Mouse (Mus musculus) cerebellum, adult 2 months (tissue): ENCODE measurements around the gene Mylk3. TPM values are rescaled to one million over a fixed set of nuclear protein-coding genes. Genes with fewer than 3 reads are reported as not detected.

ENCODE experiments used
- DNase-seq, 2 experiments: peaks; one replicate each; pipeline ENCODE4 v3.0.0; 2021
- H3K27ac ChIP-seq: fragments of 200-500 bp; 2 replicates; pipeline ENCODE4 v1.5.1; 2012; ENCODE audit warnings: low read length, control low read depth, inconsistent platforms; ENCODE audit not compliant: insufficient read depth
- H3K27me3 ChIP-seq: fragments of 200-500 bp; 2 replicates; pipeline ENCODE4 v1.6.1; 2012; ENCODE audit warnings: inconsistent platforms, mild to moderate bottlenecking, low read length, moderate library complexity; ENCODE audit not compliant: control insufficient read depth, insufficient read depth
- H3K4me1 ChIP-seq: fragments of 200-500 bp; 2 replicates; pipeline ENCODE4 v1.6.1; 2011; ENCODE audit warnings: low read length; ENCODE audit not compliant: control insufficient read depth, insufficient read depth
- H3K4me3 ChIP-seq: fragments of 200-500 bp; replicated peaks from 2 replicates; pipeline ENCODE3; 2011; ENCODE audit warnings: mild to moderate bottlenecking, low read depth, low read length, control low read depth; ENCODE audit not compliant: insufficient read depth
- CTCF ChIP-seq: fragments of 200-500 bp; IDR thresholded peaks from 2 replicates; pipeline ENCODE4 v1.5.1; 2011; ENCODE audit warnings: low read depth, mild to moderate bottlenecking, control low read depth, low read length, moderate library complexity, borderline replicate concordance; ENCODE audit not compliant: insufficient read depth
- POLR2A ChIP-seq: fragments of 200-500 bp; IDR thresholded peaks from 2 replicates; pipeline ENCODE4 v1.6.1; 2011; ENCODE audit warnings: low read length, control low read depth, borderline replicate concordance; ENCODE audit not compliant: insufficient read depth
- WGBS: fragments of 180-500 bp; shearing (Covaris S2); methylation state at CpG from one replicate; pipeline ENCODE4 v1.1.7; 2018; 5-methylcytosine and 5-hydroxymethylcytosine counted together
- polyA plus RNA-seq: library from polyadenylated mRNA; depleted of rRNA; stranded (reverse); fragments of >200 nt; gene quantifications from 2 replicates; pipeline ENCODE4 v1.2.3, GENCODE M21; 2012

The Mylk3 gene
- polyA plus RNA-seq, 1 experiment: 0.08 TPM

DNA sequence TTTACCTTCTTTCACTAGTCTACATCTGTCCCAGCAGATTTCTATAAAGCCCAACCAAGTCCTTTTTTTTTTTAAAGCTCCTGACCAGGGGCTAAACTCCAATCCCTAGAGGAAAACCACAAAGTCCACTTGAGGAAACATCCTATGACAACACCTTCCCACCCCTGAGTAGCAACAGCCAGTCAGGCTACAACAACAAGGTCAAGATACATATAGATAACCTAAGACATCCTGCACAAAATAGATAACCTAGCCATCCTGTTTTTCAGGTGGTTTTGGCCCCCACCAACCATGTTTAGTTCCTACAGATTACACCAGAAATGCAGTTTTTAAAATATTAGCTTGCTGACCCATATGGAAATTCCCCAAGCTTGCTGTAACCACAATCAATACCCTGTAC lies 51.0 kb downstream of the Mylk3 start:
- no peak for DNase-seq
- H3K27ac ChIP-seq: no peak overlapping the region
- H3K4me3 ChIP-seq: no peak overlapping the region
- no peaks in the 10 kb centered on the region for H3K4me1 ChIP-seq
- TF ChIP-seq CTCF (no peak), POLR2A (no peak)
- H3K27me3 ChIP-seq: no peaks in the 10 kb centered on the region

DNA sequence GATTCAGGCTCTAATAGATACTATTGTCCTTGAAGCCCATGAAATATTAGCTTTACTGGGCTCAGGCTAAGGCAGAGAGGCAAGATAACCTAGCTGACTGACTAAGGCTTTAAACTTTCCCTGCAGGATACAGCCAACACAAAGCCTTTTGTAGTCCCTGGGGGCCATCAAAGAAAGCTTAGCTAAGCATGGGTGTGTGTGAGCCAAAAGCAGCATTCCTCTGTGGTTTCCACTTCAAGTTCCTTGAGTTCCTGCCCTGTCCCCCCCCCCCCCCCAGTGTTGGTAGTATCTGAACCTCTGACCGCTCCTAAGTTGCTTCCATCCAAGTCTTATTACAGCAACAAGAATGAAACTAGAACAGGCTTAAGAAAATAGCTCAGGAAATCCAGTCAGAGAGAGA lies 56.6 kb downstream of the Mylk3 start:
- Histone ChIP-seq H3K27ac (no peak overlapping the region), H3K4me3 (no peak overlapping the region), H3K27me3 (no peaks in the 10 kb centered on the region), H3K4me1 (no peaks in the 10 kb centered on the region)
- no peak for DNase-seq
- 80% methylated on average over 1 of the region's 1 CpGs for WGBS
- TF ChIP-seq POLR2A (no peak), CTCF (no peak)

DNA sequence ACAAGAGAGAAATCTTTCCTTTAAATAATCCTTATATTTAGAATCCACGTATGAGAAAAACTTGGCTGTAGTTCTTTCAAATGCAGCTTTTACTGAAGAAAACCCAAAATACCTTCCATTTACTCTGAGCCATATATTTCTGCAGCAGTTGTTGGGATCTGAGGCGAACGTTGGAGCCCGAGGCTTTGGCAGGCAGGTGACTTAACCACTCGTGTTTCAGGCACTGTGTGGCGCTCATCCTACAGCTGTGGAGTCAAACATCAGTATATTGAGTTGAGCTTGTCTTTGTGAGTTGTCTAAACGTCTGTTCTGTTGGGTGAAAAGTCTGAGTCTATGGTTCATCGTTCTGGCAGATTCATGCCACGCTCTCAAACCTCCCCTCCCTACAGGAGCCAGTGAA lies 59.1 kb downstream of the Mylk3 start:
- H3K4me3 ChIP-seq: no peak overlapping the region
- H3K27ac ChIP-seq: no peak overlapping the region
- 68% methylated on average over 9 of the region's 9 CpGs for WGBS
- no peak for DNase-seq
- no peaks in the 10 kb centered on the region for H3K4me1 ChIP-seq
- H3K27me3 ChIP-seq: no peaks in the 10 kb centered on the region
- no peak for TF ChIP-seq POLR2A
- no peak for TF ChIP-seq CTCF

DNA sequence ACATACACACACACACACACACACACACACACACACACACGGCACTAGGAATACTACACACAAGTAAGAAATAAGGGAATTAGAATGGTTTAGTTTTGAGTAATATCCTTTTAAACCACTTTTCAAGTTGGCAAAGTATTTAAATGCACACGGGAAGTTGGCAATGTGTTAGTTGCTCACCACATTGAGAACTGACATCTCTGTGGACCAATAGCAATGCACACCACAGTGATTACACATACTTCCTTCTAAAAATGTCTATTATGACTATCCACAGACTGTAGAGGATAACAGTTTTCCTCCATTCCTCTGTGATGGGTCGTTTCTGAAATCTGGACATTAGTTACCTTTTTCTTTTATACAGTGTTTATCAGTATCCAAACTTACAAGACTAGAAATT lies 63.1 kb downstream of the Mylk3 start:
- H3K4me3 ChIP-seq: no peak overlapping the region
- no peak for TF ChIP-seq POLR2A
- no peak for TF ChIP-seq CTCF

DNA sequence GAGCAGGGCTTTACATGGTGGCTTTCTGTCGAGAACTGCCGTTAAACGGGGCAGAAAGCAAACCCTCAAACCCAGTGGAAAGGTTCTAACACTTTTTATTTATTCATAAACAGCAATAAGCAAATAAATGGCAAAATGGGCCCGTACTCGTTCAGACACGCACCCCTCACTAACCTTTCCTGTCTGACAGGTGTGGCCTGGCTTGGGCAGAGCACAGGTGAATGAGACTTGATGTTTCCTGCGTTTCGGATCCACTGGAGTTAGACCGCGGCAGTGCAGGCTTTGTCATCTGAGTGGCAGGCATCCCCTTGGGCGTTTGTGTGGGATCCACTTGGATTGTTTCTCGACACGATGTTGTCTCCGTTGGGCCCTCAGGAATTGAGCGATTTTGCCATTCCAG lies 64.2 kb downstream of the Mylk3 start:
- TF ChIP-seq POLR2A (no peak), CTCF (no peak)
- H3K4me3 ChIP-seq: no peak overlapping the region
- WGBS: 88% methylated on average over 15 of the region's 15 CpGs
- DNase-seq: no peak
- H3K27me3 ChIP-seq: no peaks in the 10 kb centered on the region
- no peaks in the 10 kb centered on the region for H3K4me1 ChIP-seq
- no peak overlapping the region for H3K27ac ChIP-seq

More for the DNA sequence above, 63.1 kb downstream of the Mylk3 start:
- H3K27ac ChIP-seq: no peak overlapping the region
- H3K27me3 ChIP-seq: no peaks in the 10 kb centered on the region
- H3K4me1 ChIP-seq: no peaks in the 10 kb centered on the region
- WGBS: 73% methylated on average over 3 of the region's 3 CpGs
- no peak for DNase-seq

DNA sequence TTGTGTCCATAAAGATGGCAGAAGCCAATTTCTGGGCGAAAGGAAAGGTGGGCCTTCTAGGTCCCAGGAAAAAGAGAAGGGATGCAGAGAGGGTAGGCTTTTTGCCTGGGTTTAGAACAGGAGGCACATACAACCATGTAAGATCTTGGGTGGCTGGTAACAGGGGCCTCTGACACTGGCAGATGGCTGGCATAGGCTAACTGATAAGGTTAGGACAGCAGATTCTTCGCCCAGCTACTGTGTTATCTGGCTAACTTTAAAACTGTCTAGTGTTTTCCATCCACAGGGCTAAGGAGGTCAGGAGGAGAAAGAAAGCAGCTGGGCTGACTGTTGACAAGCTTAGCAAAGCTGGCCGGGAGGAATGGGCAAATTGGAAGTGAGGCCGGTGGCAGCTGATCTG lies 67.6 kb downstream of the Mylk3 start:
- no peak overlapping the region for H3K27ac ChIP-seq
- WGBS: 94% methylated on average over 4 of the region's 4 CpGs
- no peak for TF ChIP-seq POLR2A
- H3K4me3 ChIP-seq: no peak overlapping the region
- DNase-seq: no peak
- no peaks in the 10 kb centered on the region for H3K27me3 ChIP-seq
- no peaks in the 10 kb centered on the region for H3K4me1 ChIP-seq

DNA sequence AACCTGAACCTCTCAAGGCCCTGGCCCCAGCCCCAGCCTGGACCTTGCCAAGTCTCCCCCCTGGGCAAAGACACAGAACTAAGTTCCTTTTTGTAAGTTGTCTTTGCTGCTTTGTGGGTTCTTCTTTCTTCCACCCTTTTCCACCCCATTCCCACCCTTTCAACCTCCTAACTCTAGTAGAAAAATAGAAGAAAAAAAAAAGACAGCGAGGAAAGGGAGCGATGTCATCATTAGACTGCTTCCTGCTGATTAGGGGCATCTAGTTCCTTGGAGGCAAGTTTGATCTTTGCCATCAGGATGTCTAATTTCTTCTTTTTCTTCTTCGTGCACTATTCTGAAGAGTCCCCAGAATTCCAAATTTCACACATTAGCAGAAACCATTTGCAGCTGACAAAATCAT lies 73.1 kb downstream of the Mylk3 start:
- Histone ChIP-seq H3K4me3 (no peak overlapping the region), H3K27me3 (no peaks in the 10 kb centered on the region), H3K4me1 (no peaks in the 10 kb centered on the region), H3K27ac (no peak overlapping the region)
- no peak for DNase-seq
- TF ChIP-seq CTCF (no peak), POLR2A (no peak)
- WGBS: 84% methylated on average over 3 of the region's 3 CpGs

DNA sequence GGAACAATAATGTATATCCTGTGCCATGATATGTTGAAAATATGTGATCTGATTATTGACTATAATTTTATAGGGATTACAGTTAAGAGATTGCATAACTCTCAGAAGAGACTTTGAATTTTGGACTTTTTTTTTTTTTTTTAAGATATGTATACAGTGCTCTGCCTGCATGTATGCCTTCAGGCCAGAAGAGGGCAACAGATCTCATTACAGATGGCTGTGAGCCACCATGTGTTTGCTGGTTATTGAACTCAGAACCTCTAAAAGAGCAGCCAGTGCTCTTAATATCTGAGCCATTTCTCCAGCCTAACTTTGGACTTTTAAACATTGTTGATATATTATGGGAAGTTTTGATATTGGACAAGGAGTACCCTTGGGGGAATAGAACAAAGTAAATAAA lies 74.4 kb downstream of the Mylk3 start:
- Histone ChIP-seq H3K4me1 (no peaks in the 10 kb centered on the region), H3K4me3 (no peak overlapping the region), H3K27me3 (no peaks in the 10 kb centered on the region), H3K27ac (no peak overlapping the region)
- TF ChIP-seq POLR2A: no peak
- 0 out of 2 replicates have a peak, but pooled peaks have one; percentile 14 for TF ChIP-seq CTCF
- DNase-seq: no peak

DNA sequence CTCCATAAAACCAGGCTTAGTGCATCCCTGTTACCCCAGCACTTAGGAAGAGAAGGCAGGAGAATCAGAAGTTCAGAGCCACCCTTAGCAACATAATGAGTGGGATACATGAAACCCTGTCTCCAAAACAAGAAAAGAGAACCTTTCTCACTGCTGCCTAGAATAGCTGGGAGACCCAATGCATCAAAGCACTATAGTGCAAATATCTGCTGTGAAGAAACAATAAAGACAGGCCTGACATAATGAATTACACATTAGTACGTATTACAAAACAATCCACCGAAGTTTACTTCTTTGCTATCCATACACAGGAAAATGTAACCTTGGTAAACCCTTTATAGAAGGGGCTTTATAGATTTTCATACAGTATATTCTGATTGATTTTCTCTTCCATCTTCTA lies 77.6 kb downstream of the Mylk3 start:
- no peaks in the 10 kb centered on the region for H3K4me1 ChIP-seq
- 91% methylated on average over 2 of the region's 2 CpGs for WGBS
- DNase-seq: no peak
- H3K27ac ChIP-seq: no peak overlapping the region
- TF ChIP-seq POLR2A (no peak), CTCF (no peak)
- H3K4me3 ChIP-seq: no peak overlapping the region
- H3K27me3 ChIP-seq: no peaks in the 10 kb centered on the region
